Mouse (Mus musculus) ES-CJ7 (cell line): Measurements from ENCODE around the gene Raver1.
"Not testable (repeated sequence)": the region's sequence is repeated elsewhere in the genome, so short reads cannot be mapped to it uniquely, and the experiment has no call there.

Experiments used
- DNase-seq: peaks from one replicate; pipeline ENCODE4 v3.0.0; 2011; ENCODE audit warnings: low read depth, low spot score

Raver1 gene

DNA sequence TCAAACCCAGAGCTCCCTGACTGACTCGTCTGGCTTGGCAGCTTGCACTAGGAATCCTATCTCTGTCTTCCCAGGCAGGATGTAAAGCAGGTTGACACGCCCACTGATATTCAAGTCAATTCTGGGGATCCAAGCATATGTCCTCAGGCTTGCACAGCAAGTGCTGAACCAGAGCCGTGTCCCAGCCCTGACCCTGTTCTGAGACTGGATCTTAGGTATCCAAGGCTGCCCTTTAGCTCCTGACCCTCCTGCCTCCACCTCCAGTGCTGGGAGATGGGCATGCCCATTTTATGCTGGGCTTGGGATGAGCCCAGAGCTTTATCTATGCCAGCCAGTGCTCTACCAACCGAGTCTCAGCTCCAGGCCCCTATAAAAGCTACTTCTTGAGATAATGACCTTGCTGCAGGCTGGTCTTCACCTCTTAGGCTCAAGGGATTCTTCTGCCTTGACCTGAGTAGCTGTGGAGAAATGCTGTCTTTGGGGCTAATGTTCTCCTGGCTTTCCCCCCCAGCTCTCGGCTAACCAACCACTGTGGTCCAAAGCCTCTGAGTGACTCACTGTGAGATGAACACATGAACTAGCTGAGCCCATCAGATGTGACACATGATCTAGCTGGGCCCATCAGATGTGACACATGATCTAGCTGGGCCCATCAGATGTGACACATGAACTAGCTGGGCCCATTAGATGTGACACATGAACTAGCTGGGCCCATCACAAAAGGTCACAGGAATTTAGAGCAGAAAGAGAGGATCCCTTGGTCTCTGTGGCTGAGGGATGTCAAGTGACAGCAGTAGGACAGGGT is 14.2 kb upstream of the Raver1 start:
- DNase-seq = no peak

DNA sequence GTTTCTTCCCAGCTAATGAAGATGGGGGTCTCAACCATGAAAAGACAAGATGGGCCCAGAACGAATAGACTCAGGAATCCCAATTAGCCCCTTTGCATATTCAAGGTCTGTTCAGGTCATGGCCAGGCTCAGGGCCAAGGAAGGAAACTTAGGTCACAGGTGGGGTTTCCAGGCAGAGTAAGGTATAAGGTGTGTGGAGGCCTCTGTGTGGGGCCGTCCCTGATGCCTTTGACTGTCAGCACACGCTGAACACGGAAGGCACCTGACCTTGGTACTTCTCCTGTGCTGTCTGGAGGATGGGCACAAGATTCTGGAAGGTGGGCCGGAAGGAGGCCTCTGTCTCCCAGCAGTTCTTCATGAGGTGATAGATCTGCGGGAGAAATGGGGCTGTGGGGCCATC is 13.0 kb upstream of the Raver1 start:
- DNase-seq = no peak

- DNase-seq = no peak
Observed at GRCm38 (mm10) chr9:21102076-21102475, 10.3 kb upstream of the Raver1 start.

DNA sequence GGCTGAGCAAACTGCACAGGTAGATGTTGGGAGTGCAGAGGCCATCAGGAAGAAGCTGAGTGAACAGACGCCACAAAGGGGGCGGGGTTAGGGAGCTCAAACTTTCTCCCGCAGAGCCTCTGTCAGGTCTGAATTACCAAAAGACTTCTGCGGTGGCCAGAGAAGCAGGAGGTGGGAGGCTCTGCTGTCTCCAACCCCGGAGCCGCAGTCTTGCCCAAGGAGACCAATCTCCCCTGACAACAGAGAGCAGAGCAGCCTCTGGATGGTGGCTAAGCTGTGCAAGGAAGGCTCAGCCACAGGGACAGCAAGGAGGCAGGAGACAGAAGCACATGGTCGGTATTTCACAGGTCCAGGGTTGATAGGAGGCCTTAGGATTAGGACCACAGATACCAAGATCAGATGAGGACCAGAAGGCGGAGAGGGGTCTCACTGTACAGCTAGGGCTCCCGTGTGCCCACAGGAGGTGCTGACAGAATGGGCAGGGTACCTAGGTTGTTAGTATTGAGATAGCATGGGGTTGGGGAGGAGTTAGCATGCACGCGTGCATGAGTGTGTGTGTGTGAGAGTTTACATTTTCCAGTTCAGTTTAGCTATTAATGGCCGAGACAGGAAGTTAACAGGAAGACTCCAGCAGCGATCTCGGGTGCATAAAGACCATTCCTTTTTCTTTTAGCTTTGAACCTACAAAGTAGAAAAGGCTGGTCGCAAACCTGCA is 8.8 kb upstream of the Raver1 start:
- DNase-seq = no peak

DNA sequence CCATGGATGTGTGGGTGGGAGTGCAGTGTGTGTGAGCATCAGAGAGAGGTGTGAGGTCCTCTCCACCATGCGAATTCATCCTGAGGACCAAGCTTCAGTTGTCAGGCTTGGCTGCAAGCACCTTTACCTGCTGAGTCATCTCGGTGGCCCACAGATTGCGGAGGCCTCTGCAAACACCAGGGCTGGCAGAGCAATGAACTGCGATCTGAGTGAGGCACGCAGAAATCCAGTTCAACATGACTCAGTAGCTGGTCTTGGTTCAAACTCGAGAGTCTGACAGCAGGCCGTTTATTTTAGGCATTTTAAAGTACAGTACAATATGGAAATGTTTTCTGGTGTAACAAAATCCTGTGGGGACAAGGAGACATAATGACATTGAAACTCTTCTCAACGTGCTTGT is 6.0 kb upstream of the Raver1 start:
- no peak for DNase-seq

GRCm38 (mm10) chr9:21095958-21096357 is 4.2 kb upstream of the Raver1 start:
- DNase-seq = peak; percentile 60

DNA sequence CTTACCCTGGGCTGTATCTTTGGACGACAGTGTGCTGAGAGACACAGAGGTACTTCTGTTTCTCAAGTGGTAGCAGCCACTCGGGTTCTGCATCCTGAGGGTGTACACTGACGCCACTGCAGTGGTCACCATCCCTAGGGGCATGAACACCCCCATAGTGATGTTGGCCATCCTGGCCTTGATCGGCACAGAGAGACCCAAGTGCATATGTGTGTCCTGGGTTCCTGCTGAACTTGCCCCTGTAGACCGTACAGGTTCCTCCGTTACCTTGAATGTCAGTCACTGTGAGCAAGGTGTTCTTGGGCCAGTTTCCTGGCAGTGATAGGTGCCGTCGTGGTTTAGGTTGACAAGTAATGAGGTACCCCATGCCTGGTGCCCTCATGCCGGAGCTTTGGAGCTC is 1.6 kb upstream of the Raver1 start:
- DNase-seq = no peak

DNA sequence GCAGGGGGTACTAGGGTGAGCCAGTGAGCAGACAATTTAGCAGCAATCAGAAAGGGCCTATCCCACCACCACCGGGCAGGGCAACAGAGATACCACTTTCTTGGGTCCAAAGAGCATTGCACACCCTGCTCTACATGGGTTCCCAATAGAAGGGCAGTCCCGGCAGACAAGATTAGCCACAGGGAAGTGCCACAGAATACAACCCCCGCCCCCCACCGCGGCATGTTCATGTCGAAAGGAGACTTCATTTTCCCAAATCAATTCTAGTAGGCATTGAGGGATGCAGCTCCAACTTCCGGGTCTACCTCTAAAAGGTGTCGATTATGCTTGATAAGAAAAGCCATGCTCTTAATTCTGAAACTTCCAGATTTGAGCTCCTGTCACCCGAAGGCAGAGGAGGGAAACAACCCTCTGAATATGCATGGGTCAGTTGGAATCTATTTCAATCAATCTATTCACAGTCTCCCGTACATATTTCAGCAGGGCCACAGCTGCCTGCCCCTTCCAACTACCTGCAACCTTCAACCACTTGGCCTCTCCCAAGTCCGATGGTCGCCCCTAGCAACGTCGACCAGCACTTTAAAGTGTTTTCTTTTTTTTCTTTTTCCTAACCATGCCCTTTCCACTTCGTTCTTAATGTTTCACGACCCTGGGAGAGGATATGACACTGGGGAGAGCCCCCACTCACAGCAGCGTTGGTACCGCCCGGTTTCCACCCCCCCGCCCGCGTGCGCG is 669 bp downstream of the Raver1 start:
- DNase-seq = no peak

DNA sequence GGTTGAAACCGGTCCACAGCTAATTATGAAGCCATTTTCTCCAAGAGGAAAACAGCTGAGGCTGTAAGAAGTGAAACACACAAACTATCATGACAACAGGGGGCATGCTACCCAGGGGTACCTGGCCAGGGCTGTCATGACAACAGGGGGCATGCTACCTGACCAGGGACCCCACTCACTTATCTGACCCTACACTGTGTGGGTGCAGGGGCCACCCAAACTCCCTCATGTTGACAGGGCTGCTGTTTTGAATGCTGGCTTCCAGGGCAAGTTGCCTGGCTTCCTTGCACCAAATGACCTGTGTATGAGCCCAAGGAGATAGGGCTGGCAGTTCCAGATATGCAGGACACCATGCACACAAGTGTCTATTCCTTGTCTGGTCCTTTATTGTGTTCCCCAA is 1.3 kb downstream of the Raver1 start:
- no peak for DNase-seq

- DNase-seq = no peak
Observed at GRCm38 (mm10) chr9:21083324-21083723, 8.5 kb downstream of the Raver1 start.

DNA sequence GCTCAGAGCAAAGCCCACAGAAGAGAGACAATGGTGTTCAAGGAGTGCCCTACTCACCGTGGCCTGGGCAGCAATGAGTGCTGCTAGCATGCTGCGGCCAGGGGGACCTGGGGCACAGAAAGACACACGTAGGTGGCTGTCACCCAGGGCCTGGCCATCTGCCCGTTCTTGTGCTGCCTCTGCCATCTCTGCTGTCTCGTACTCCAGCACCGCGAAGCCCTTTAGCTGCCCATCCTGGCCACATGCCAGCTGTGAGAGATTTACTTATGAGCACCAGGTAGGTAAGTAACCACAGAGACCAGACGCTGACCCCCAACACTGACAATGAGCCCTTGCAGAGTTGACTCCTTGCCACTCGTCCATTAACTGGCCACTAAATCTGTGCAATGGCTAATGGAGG is 10.7 kb downstream of the Raver1 start:
- DNase-seq = no peak

DNA sequence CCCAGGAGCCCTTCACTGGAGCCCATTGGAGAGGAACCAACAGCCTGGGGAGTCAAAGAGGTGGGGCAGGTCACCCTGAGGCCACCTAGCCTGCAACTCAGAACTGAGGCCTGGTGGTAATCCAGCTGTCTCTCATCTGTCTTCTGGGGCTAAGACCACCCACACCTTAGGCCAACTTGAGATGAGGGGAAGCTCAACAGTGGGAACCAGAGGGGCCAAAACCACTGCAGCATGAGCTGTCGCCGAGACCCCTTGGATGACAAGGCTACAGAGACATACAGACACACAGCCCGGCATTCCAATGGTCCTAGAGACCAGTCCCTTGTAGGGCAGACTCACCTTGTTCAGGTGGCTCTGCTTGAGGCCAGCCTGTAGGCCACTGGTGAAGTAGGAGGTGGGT is 16.2 kb downstream of the Raver1 start:
- no peak for DNase-seq

- DNase-seq = no peak
Observed at GRCm38 (mm10) chr9:21074173-21074572, 17.6 kb downstream of the Raver1 start.

DNA sequence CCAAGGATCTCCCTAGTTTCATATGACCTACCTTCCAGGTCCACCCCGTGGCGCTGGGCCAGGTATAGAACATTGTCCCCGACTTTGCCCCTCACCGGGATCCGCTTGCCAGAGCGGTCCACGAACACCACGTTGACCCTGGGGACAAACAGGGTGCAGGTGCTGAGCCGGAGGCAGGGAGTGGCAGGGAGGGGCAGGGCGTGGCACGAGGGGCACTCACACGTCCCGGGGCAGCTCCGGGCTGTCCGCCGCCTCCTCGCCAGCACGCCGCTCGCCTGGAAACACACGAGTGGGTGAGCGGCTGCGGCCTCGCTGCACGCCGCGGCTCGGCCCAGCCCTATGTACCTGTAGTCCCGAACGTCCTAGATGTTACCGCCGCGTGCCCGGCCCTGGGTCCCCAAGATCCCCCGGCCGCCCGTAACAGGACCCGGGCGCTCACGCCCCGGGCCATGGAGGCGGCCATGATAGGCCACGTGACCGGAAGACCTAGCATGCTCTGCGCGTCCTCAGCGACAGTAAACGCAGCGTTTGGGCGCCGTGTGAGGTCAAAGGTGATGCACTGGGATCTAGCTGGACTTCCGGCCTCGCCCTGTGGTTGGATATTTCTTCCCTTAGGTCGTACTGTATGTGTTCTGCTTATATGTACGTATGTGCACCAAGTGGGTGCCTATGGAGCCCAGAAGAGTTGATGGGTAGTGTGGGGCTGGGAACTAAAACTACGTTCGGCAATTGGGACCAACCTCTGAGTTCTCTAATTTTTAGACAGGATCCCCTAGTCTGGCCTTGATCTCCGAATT is 18.6 kb downstream of the Raver1 start, which contains the start of the genes Gm49373 and Fdx1l:
Gene Gm49373, minus strand, starts transcription at position 53 of the 797 bp plus-strand sequence.
Gene Fdx1l, minus strand, starts transcription at position 571 of the 797 bp plus-strand sequence.
- DNase-seq = peak; percentile 89

GRCm38 (mm10) chr9:21072641-21073040 is 19.2 kb downstream of the Raver1 start:
- peak; percentile 57 for DNase-seq

- DNase-seq = no peak
Observed at GRCm38 (mm10) chr9:21067006-21067684, 24.7 kb downstream of the Raver1 start, which contains the start of gene Zglp1. TSS of gene Zglp1 (minus strand) at chr9:21067093.

- DNase-seq = no peak
Observed at GRCm38 (mm10) chr9:21062928-21063327, 28.9 kb downstream of the Raver1 start.

DNA sequence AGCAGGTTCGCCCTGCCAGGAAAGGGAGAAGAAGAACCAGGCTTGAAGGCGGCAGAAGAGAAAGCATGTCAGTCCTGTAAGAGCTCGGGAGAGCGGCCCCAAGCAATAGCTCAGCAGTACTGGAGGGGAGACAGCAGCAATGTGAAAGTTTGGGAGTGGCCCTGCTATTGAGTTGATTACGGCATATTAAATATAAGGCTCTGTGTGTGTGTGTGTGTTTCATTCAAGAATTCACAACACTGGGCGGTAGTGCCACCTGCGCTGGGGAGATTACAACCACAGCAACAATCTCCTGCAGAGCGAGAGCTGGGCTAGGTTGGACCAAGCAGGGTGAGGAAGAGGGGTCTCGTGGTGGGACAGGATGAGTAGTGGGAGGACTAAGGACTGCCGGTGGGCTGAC is 40.2 kb downstream of the Raver1 start:
- DNase-seq = no peak

- no peak for DNase-seq
Observed at GRCm38 (mm10) chr9:21045235-21045634, 46.6 kb downstream of the Raver1 start.

- not testable (repeated sequence) for DNase-seq
Observed at GRCm38 (mm10) chr9:21044785-21045184, 47.0 kb downstream of the Raver1 start.

DNA sequence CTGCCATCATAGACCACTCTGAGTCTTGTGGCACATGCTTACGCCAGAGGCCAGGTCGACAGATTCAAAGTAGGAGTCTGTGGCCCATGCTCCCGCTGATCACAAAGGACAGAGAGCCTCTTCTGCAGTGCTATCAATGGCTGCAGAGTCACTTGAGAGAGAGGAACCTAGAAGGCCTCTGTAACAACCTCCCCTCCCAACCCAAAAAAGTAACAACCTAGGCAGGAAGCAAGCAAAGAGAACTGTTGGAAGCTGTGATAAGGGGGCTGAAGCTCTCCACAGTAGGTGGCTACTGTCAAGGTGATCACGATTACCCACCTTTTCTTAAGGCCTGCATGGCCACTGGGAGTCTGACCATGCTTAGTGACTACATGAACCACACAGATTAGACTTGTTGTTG is 48.2 kb downstream of the Raver1 start:
- no peak for DNase-seq
